13 mouse cellular contexts compared by ENCODE assay signal in the genomic region with DNA sequence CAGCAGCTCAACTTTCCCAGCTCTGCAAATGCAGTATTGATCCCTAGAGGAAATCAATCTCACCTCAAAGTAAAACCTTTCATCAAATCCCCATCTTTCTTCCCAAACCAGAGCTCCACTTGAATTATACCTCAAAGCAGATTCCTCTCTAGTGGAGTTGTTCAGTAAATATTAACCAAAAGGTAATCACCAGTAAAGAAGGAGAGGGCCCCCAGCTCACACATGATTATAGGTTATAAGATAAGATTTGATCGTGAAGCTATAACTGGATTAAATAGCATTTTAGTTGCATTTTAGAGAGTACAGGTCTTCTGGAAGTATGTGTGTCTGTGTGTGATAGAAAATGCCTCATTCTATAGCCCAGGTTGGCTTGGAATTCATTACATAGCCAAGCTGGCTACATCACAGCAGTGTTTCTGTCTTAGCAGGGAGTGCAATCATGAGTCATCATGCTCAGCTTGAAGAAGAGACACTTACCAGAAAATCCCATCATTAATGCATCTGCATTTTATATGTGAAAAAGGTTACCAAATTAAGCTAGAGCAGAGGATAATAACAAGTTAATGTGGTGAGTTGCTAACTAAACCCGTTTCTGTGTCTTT.
"Had no signal": no experiment of that assay in that cellular context is flagged by ENCODE, and none has a peak within 500 bp of the region (broad histone marks: within the 10 kb centered on the region; RNA-seq: fewer than 3 reads in every experiment).

No protein-coding gene starts in this region.

- H3K27me3 ChIP-seq: limb, embryonic 12.5 days; liver, embryonic 13.5 days; midbrain, embryonic 12.5 days; neural tube, embryonic 13.5 days had no signal

- H3K9me3 ChIP-seq: limb, embryonic 12.5 days; liver, embryonic 13.5 days; midbrain, embryonic 12.5 days; neural tube, embryonic 13.5 days had no signal

- H3K9ac ChIP-seq: limb, embryonic 12.5 days; liver, embryonic 13.5 days; midbrain, embryonic 12.5 days; neural tube, embryonic 13.5 days had no signal

- H3K36me3 ChIP-seq: limb, embryonic 12.5 days; liver, embryonic 13.5 days; midbrain, embryonic 12.5 days; neural tube, embryonic 13.5 days had no signal

- H3K4me3 ChIP-seq: layer of hippocampus, adult 2 months; limb, embryonic 12.5 days; liver, embryonic 13.5 days; midbrain, embryonic 12.5 days; neural tube, embryonic 13.5 days had no signal

- ATAC-seq: midbrain, embryonic 16.5 days had no signal

- H3K4me2 ChIP-seq: limb, embryonic 12.5 days; liver, embryonic 13.5 days; midbrain, embryonic 12.5 days; neural tube, embryonic 13.5 days had no signal

- DNase-seq: kidney, postnatal 10 days; kidney, postnatal 4 days; liver; liver, embryonic 13.5 days; lung, adult 18-20 months; thymus, adult 18-20 months; thymus, postnatal 14 days had no signal

- H3K4me1 ChIP-seq: limb, embryonic 12.5 days; liver, embryonic 13.5 days; midbrain, embryonic 12.5 days; neural tube, embryonic 13.5 days had no signal

- H3K27ac ChIP-seq: layer of hippocampus, adult 2 months; limb, embryonic 12.5 days; liver, embryonic 13.5 days; midbrain, embryonic 12.5 days; neural tube, embryonic 13.5 days; stomach, postnatal 0 days had no signal
